Mouse (Mus musculus) heart, postnatal 4 days (tissue): ENCODE data around the gene Gm10181. TPM values are rescaled to one million over a fixed set of nuclear protein-coding genes. Genes with fewer than 3 reads are reported as not detected.

ENCODE experiments used
- total RNA-seq, 2 experiments: library from RNA; stranded (reverse); gene quantifications; 2 replicates each; pipeline ENCODE4 v1.2.3; 2021

Gene Gm10181
- total RNA-seq, 2 experiments from 2014 or later: not detected

Other genes with a start within 250 kb of the Gm10181 start
- 10 to 100 TPM; 38.8 to 39.9 TPM for gene Herpud2, start 62.4 kb downstream of the Gm10181 start, total RNA-seq
- gene Sept7, start 163.0 kb downstream of the Gm10181 start, total RNA-seq: 100 to 1,000 TPM; 202 to 208 TPM